Mouse (Mus musculus): ENCODE data around the gene Ces1b.

DNA sequence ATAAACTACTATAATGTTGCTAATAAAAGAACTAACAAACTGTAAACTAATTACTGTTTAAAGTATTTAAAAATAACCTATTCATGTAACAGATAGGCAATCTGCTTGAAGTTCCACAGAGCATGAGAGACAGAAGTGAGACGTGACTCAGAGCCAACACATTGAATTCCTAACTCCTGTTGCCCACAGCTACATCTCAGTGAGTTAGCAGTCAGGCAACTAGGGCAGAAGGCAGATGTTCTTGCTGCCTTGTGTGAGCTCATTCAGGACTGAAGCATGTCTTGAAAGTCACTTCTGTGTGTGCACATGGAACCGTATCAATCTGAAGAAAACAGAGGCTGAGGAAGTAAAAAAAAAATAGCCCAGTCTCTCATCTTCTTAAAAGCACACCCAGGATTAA lies 39.6 kb downstream of the Ces1b start:
- TF ChIP-seq CTCF (IDR thresholded peaks at IDR 0.05; ENCODE audit: borderline replicate concordance, insufficient read depth, low read depth, low read length), result no peak
- TF ChIP-seq POLR2A (IDR thresholded peaks at IDR 0.05; ENCODE audit: borderline replicate concordance, insufficient read depth, low read length), result no peak
